Mouse (Mus musculus) hindbrain, embryonic 11.5 days (tissue): ENCODE measurements around the gene Ppp4r1. TPM values are rescaled to one million over a fixed set of nuclear protein-coding genes. Genes with fewer than 3 reads are reported as not detected.

Experiments used
- ATAC-seq: fragments of 200-750 bp; cut with Nextera tagmentation; 2 replicates; pipeline ENCODE4 v1.8.0; 2017; ENCODE audit warnings: mild to moderate bottlenecking, moderate TSS enrichment, moderate library complexity; ENCODE audit not compliant: low FRiP score
- DNase-seq: peaks from one replicate; pipeline ENCODE4 v3.0.0-alpha.2; 2015; ENCODE audit warnings: low spot score
- H3K27ac ChIP-seq: fragments of 300-500 bp; sonication (generic); 2 replicates; pipeline ENCODE4 v1.5.1; 2014; ENCODE audit warnings: mild to moderate bottlenecking, low read depth, low read length
- H3K27me3 ChIP-seq: fragments of 300-500 bp; sonication (generic); 2 replicates; pipeline ENCODE4 v1.6.1; 2014; ENCODE audit warnings: mild to moderate bottlenecking, low read length, moderate library complexity, mixed read lengths; ENCODE audit not compliant: control insufficient read depth, insufficient read depth
- H3K36me3 ChIP-seq: fragments of 300-500 bp; sonication (generic); 2 replicates; pipeline ENCODE4 v1.6.1; 2014; ENCODE audit warnings: mild to moderate bottlenecking, low read length, moderate library complexity, mixed read lengths; ENCODE audit not compliant: control insufficient read depth, insufficient read depth
- H3K4me1 ChIP-seq: fragments of 300-500 bp; sonication (generic); replicated peaks from 2 replicates; pipeline ENCODE4 v1.6.1; 2014; ENCODE audit warnings: low read length, mixed read lengths; ENCODE audit not compliant: control insufficient read depth, insufficient read depth
- H3K4me2 ChIP-seq: fragments of 300-500 bp; sonication (generic); replicated peaks from 2 replicates; pipeline ENCODE4 v1.6.1; 2014; ENCODE audit warnings: mild to moderate bottlenecking, low read depth, low read length
- H3K4me3 ChIP-seq: fragments of 300-500 bp; sonication (generic); 2 replicates; pipeline ENCODE4 v1.5.1; 2014; ENCODE audit warnings: low read depth, low read length
- H3K9ac ChIP-seq: fragments of 300-500 bp; sonication (generic); 2 replicates; pipeline ENCODE4 v1.6.1; 2014; ENCODE audit warnings: low read depth, low read length
- H3K9me3 ChIP-seq: fragments of 300-500 bp; sonication (generic); 2 replicates; pipeline ENCODE4 v1.6.1; 2016; ENCODE audit warnings: low read length; ENCODE audit not compliant: control insufficient read depth
- WGBS: fragments of 180-500 bp; shearing (Covaris S2); extraction: QIAGEN DNeasy Blood & Tissue Kit; methylation state at CpG from one replicate; pipeline ENCODE4 v1.1.7; 2014; 5-methylcytosine and 5-hydroxymethylcytosine counted together
- polyA plus RNA-seq: library from polyadenylated mRNA; unstranded; fragments of >200 nt; fragmentation: Nextera tagmentation; extraction: Ambion mirVana; gene quantifications from 2 replicates; pipeline ENCODE4 v1.2.1, GENCODE M21; 2014

Ppp4r1 gene
- polyA plus RNA-seq, 1 experiment from 2014 or later, result 48.9 TPM

GRCm38 (mm10) chr17:65780970-65781369 lies 1.4 kb upstream of the Ppp4r1 start:
- ATAC-seq, result no peak
- WGBS, result 99% methylated on average over 2 of the region's 2 CpGs
- H3K4me1 ChIP-seq, result no peaks in the 10 kb centered on the region

GRCm38 (mm10) chr17:65783182-65784161 lies 1.1 kb downstream of the Ppp4r1 start:
- Histone ChIP-seq H3K36me3 (no peaks in the 10 kb centered on the region), H3K9ac (peak overlapping the region; percentile 99), H3K4me3 (peak overlapping the region; percentile 91), H3K27me3 (no peaks in the 10 kb centered on the region), H3K4me2 (peak overlapping the region; percentile 75), H3K27ac (peak overlapping the region; percentile 98), H3K4me1 (no peaks in the 10 kb centered on the region), H3K9me3 (no peaks in the 10 kb centered on the region)
- ATAC-seq (peak; percentile 58), DNase-seq (peak; percentile 87)
- whole genome bisulfite sequencing, result under 1% methylated on average over 58 of the region's 135 CpGs

More at GRCm38 (mm10) chr17:65780970-65781369, 1.4 kb upstream of the Ppp4r1 start:
- Histone ChIP-seq H3K27ac (no peak overlapping the region), H3K36me3 (no peaks in the 10 kb centered on the region), H3K27me3 (no peaks in the 10 kb centered on the region), H3K9ac (no peak overlapping the region), H3K9me3 (no peaks in the 10 kb centered on the region), H3K4me2 (no peak overlapping the region), H3K4me3 (no peak overlapping the region)
- DNase-seq, result no peak

- DNase-seq, result no peak
- peak overlapping the region; percentile 91 for H3K4me3 ChIP-seq
- H3K27me3 ChIP-seq, result no peaks in the 10 kb centered on the region
- no peaks in the 10 kb centered on the region for H3K36me3 ChIP-seq
- H3K4me2 ChIP-seq, result peak overlapping the region; percentile 67; the same call in 1 of the 2 replicates
- ATAC-seq, result no peak
- H3K9me3 ChIP-seq, result no peaks in the 10 kb centered on the region
- WGBS, result 77% methylated on average over 8 of the region's 8 CpGs
- H3K27ac ChIP-seq, result no peak overlapping the region
- no peak overlapping the region for H3K9ac ChIP-seq
- H3K4me1 ChIP-seq, result no peaks in the 10 kb centered on the region
Observed at GRCm38 (mm10) chr17:65784610-65785140, 2.3 kb downstream of the Ppp4r1 start.

GRCm38 (mm10) chr17:65785707-65786106 lies 3.3 kb downstream of the Ppp4r1 start:
- Histone ChIP-seq H3K9me3 (no peaks in the 10 kb centered on the region), H3K27me3 (no peaks in the 10 kb centered on the region), H3K4me1 (no peaks in the 10 kb centered on the region), H3K4me2 (no peak overlapping the region), H3K36me3 (no peaks in the 10 kb centered on the region), H3K4me3 (no peak overlapping the region), H3K9ac (no peak overlapping the region), H3K27ac (no peak overlapping the region)
- ATAC-seq, result no peak
- no peak for DNase-seq

- H3K4me1 ChIP-seq, result no peaks in the 10 kb centered on the region
- DNase-seq (no peak), ATAC-seq (no peak)
- no peak overlapping the region for H3K4me2 ChIP-seq
- no peaks in the 10 kb centered on the region for H3K27me3 ChIP-seq
- H3K36me3 ChIP-seq, result no peaks in the 10 kb centered on the region
- WGBS, result 86% methylated on average over 7 of the region's 7 CpGs
- no peak overlapping the region for H3K4me3 ChIP-seq
- H3K9ac ChIP-seq, result no peak overlapping the region
- no peak overlapping the region for H3K27ac ChIP-seq
- no peaks in the 10 kb centered on the region for H3K9me3 ChIP-seq
Observed at GRCm38 (mm10) chr17:65786225-65786624, 3.9 kb downstream of the Ppp4r1 start.

- Histone ChIP-seq H3K9ac (no peak overlapping the region), H3K27me3 (no peaks in the 10 kb centered on the region), H3K9me3 (no peaks in the 10 kb centered on the region), H3K4me3 (no peak overlapping the region), H3K4me2 (no peak overlapping the region), H3K4me1 (no peaks in the 10 kb centered on the region), H3K27ac (no peak overlapping the region), H3K36me3 (no peaks in the 10 kb centered on the region)
- 95% methylated on average over 4 of the region's 4 CpGs for WGBS
- DNase-seq (no peak), ATAC-seq (no peak)
Observed at GRCm38 (mm10) chr17:65787261-65787660, 4.9 kb downstream of the Ppp4r1 start.

- H3K9ac ChIP-seq, result no peak overlapping the region
- ATAC-seq (peak; percentile 55), DNase-seq (no peak)
- WGBS, result 87% methylated on average over 12 of the region's 12 CpGs
- no peak overlapping the region for H3K4me3 ChIP-seq
- no peaks in the 10 kb centered on the region for H3K27me3 ChIP-seq
- no peak overlapping the region for H3K4me2 ChIP-seq
- no peaks in the 10 kb centered on the region for H3K36me3 ChIP-seq
- H3K9me3 ChIP-seq, result no peaks in the 10 kb centered on the region
- no peaks in the 10 kb centered on the region for H3K4me1 ChIP-seq
- no peak overlapping the region for H3K27ac ChIP-seq
Observed at GRCm38 (mm10) chr17:65788542-65789291, 6.3 kb downstream of the Ppp4r1 start.

- ATAC-seq (no peak), DNase-seq (no peak)
- Histone ChIP-seq H3K9me3 (no peaks in the 10 kb centered on the region), H3K4me1 (no peaks in the 10 kb centered on the region), H3K36me3 (no peaks in the 10 kb centered on the region), H3K27me3 (no peaks in the 10 kb centered on the region), H3K4me3 (no peak overlapping the region), H3K9ac (no peak overlapping the region), H3K4me2 (no peak overlapping the region), H3K27ac (no peak overlapping the region)
- 93% methylated on average over 6 of the region's 6 CpGs for WGBS
Observed at GRCm38 (mm10) chr17:65789576-65789975, 7.2 kb downstream of the Ppp4r1 start.
